ENCODE assay signal across 8 mouse cellular contexts in genomic region chr15:85581563-85582064, GRCm38 (mm10). TPM values are rescaled to one million over a fixed set of nuclear protein-coding genes. Genes with fewer than 3 reads are reported as not detected.
DNase-seq lines count a peak whose midpoint lies in the region; ATAC-seq lines count a peak whose summit lies in the region.

No protein-coding gene starts in this region.

- H3K9me3 ChIP-seq in liver, embryonic 11.5 days (ENCODE audit: control insufficient read depth, low read length), result no peaks in the 10 kb centered on the region
- H3K9me3 ChIP-seq in forebrain, embryonic 11.5 days (ENCODE audit: control insufficient read depth, low read length), result no peaks in the 10 kb centered on the region
- peaks cover 2% of the 10 kb centered on the region; the same call in 1 of the 2 replicates for H3K9me3 ChIP-seq in limb, embryonic 12.5 days

- no peak overlapping the region for H3K27ac ChIP-seq in liver, embryonic 11.5 days (ENCODE audit: low read depth, low read length)
- H3K27ac ChIP-seq in forebrain, embryonic 11.5 days (ENCODE audit: low read depth, low read length), result peak overlapping the region; percentile 86
- H3K27ac ChIP-seq in limb, embryonic 12.5 days, result peak overlapping the region; percentile 41; the same call in 1 of the 2 replicates

- no peaks in the 10 kb centered on the region for H3K36me3 ChIP-seq in liver, embryonic 11.5 days (ENCODE audit: control insufficient read depth, insufficient read depth, low read length)
- no peaks in the 10 kb centered on the region for H3K36me3 ChIP-seq in forebrain, embryonic 11.5 days (ENCODE audit: control insufficient read depth, insufficient read depth, low read length)
- no peaks in the 10 kb centered on the region for H3K36me3 ChIP-seq in limb, embryonic 12.5 days

- peaks cover 5% of the 10 kb centered on the region; the same call in 1 of the 2 replicates for H3K4me1 ChIP-seq in liver, embryonic 11.5 days (replicated peaks; ENCODE audit: control insufficient read depth, insufficient read depth, low read length)
- H3K4me1 ChIP-seq in forebrain, embryonic 11.5 days (replicated peaks; ENCODE audit: control insufficient read depth, insufficient read depth, low read length), result peaks cover 25% of the 10 kb centered on the region
- peaks cover 37% of the 10 kb centered on the region for H3K4me1 ChIP-seq in limb, embryonic 12.5 days (replicated peaks)

- ATAC-seq in liver, embryonic 11.5 days (replicated peaks; ENCODE audit: low FRiP score), result no peak
- peak; percentile 22; the same call in 1 of the 2 replicates for ATAC-seq in forebrain, embryonic 11.5 days (replicated peaks; ENCODE audit: low FRiP score)
- ATAC-seq in limb, embryonic 12.5 days (ENCODE audit: insufficient number of reproducible peaks, insufficient read depth, low FRiP score, low TSS enrichment, low read depth), result no peak

- DNase-seq in liver, embryonic 11.5 days (ENCODE audit: low spot score), result no peak
- DNase-seq in liver, result no peak
- peak; percentile 78 for DNase-seq in forebrain, embryonic 11.5 days (ENCODE audit: low spot score)
- peak; percentile 35 for DNase-seq in retina, embryonic 14.5 days (ENCODE audit: low spot score)
- no peak for DNase-seq in layer of hippocampus, adult 9-11 months
- DNase-seq in T-cell, adult 2 months (ENCODE audit: low spot score), result no peak
- DNase-seq in layer of hippocampus, postnatal 14 days (ENCODE audit: low spot score in 2 of 2), result no peak

- peaks cover 77% of the 10 kb centered on the region for H3K27me3 ChIP-seq in liver, embryonic 11.5 days (replicated peaks; ENCODE audit: control insufficient read depth, insufficient read depth, low read length)
- peaks cover 46% of the 10 kb centered on the region for H3K27me3 ChIP-seq in forebrain, embryonic 11.5 days (ENCODE audit: control insufficient read depth, insufficient read depth, low read length)
- peaks cover 97% of the 10 kb centered on the region for H3K27me3 ChIP-seq in limb, embryonic 12.5 days

- peak overlapping the region; percentile 49 for H3K4me3 ChIP-seq in liver, embryonic 11.5 days (ENCODE audit: low read depth, low read length)
- peak overlapping the region; percentile 84 for H3K4me3 ChIP-seq in forebrain, embryonic 11.5 days (ENCODE audit: low read depth, low read length)
- peak overlapping the region; percentile 55 for H3K4me3 ChIP-seq in limb, embryonic 12.5 days (replicated peaks)

- under 1% methylated on average over 53 of the region's 67 CpGs for WGBS in liver, embryonic 11.5 days
- WGBS in forebrain, embryonic 11.5 days, result under 1% methylated on average over 56 of the region's 67 CpGs
- WGBS in limb, embryonic 12.5 days, result under 1% methylated on average over 60 of the region's 67 CpGs

- no peak overlapping the region for H3K9ac ChIP-seq in liver, embryonic 11.5 days (ENCODE audit: low read depth, low read length)
- peak overlapping the region; percentile 93 for H3K9ac ChIP-seq in forebrain, embryonic 11.5 days (ENCODE audit: low read length)
- peak overlapping the region; percentile 54 for H3K9ac ChIP-seq in limb, embryonic 12.5 days (replicated peaks)

- H3K4me2 ChIP-seq in liver, embryonic 11.5 days, result peak overlapping the region; percentile 70
- H3K4me2 ChIP-seq in forebrain, embryonic 11.5 days (ENCODE audit: low read depth, low read length, severe bottlenecking), result peak overlapping the region; percentile 97
- H3K4me2 ChIP-seq in limb, embryonic 12.5 days, result peak overlapping the region; percentile 88

RNA-seq across cellular contexts. Expression of gene Wnt7b, which starts 0.7 kb away (rescaled TPM):
- polyA plus RNA-seq in liver, embryonic 11.5 days (2014; fragmentation: Nextera tagmentation; extraction: Ambion mirVana), result 1.2 and 2.2 TPM in 2 replicates
- polyA plus RNA-seq in forebrain, embryonic 11.5 days (2014; fragmentation: Nextera tagmentation; extraction: Ambion mirVana), result 146 and 153 TPM in 2 replicates
- 31.2 and 34.8 TPM in 2 replicates for polyA plus RNA-seq in limb, embryonic 12.5 days (2016; fragmentation: Nextera tagmentation; extraction: Ambion mirVana)
- total RNA-seq in layer of hippocampus, postnatal 14 days (2021), result 10 to 100 TPM; 33.8 to 34.8 TPM

Comparison
In these comparisons a context has a peak if more than half of its experiments do, and no peak if none do; other contexts are left out.
1. DNase-seq: peak in forebrain, embryonic 11.5 days (single experiment) and retina, embryonic 14.5 days (single experiment); none in liver, embryonic 11.5 days (single experiment), liver (single experiment), layer of hippocampus, adult 9-11 months (single experiment), T-cell, adult 2 months (single experiment) and layer of hippocampus, postnatal 14 days (0 of 2).
2. RNA of gene Wnt7b, which starts 0.7 kb away (polyA plus RNA-seq): 146 to 153 TPM in forebrain, embryonic 11.5 days and 31.2 to 34.8 TPM in limb, embryonic 12.5 days; 1.2 to 2.2 TPM in liver, embryonic 11.5 days; every median in the first group is over 10 times any median in the second.
3. Peak in every context shown above with its lines, with median percentiles within 50 percentile points of each other: H3K4me2 ChIP-seq and H3K4me3 ChIP-seq.